Mouse (Mus musculus) MEL (cell line): Measurements from ENCODE around the gene Alppl2. TPM values are rescaled to one million over a fixed set of nuclear protein-coding genes. Genes with fewer than 3 reads are reported as not detected.

ENCODE experiments used
- DNase-seq: peaks from one replicate; pipeline ENCODE4 v3.0.0; 2011; ENCODE audit warnings: low read depth, low spot score
- H3K27ac ChIP-seq: 2 replicates; pipeline ENCODE4 v1.5.1; 2012; ENCODE audit warnings: low read depth, mild to moderate bottlenecking, control low read depth, low read length, moderate library complexity; ENCODE audit not compliant: control insufficient read depth
- H3K27me3 ChIP-seq, 2 experiments: fragments of 150-350 bp in 1 of 2; sonication (generic) in 1 of 2; 2 replicates each; pipeline ENCODE4 v1.6.1; 2012; ENCODE audit warnings: low read length in 2 of 2, mild to moderate bottlenecking in 2 of 2, improper control_type of control experiment in 1 of 2, moderate library complexity in 1 of 2; ENCODE audit not compliant: insufficient read depth in 2 of 2, control insufficient read depth in 1 of 2
- H3K36me3 ChIP-seq, 2 experiments: 2 replicates each; pipeline ENCODE4 v1.6.1; 2012 to 2014; ENCODE audit warnings: low read length in 2 of 2, improper control_type of control experiment in 1 of 2, inconsistent platforms in 1 of 2, mild to moderate bottlenecking in 1 of 2; ENCODE audit not compliant: insufficient read depth in 2 of 2, control insufficient read depth in 1 of 2
- H3K4me1 ChIP-seq, 2 experiments: fragments of 150-350 bp in 1 of 2; sonication (generic) in 1 of 2; 2 replicates each; pipeline ENCODE4 v1.6.1; 2012; ENCODE audit warnings: low read length in 2 of 2, improper control_type of control experiment in 1 of 2, mild to moderate bottlenecking in 1 of 2; ENCODE audit not compliant: insufficient read depth in 2 of 2, control insufficient read depth in 1 of 2
- H3K4me3 ChIP-seq, 2 experiments: fragments of 150-350 bp in 1 of 2; sonication (generic) in 1 of 2; 2 replicates each; pipeline ENCODE4 v1.5.1; 2012; ENCODE audit warnings: low read depth in 2 of 2, low read length in 2 of 2, mild to moderate bottlenecking in 2 of 2, moderate library complexity in 2 of 2, control low read depth in 1 of 2, improper control_type of control experiment in 1 of 2; ENCODE audit not compliant: control insufficient read depth in 1 of 2, insufficient read depth in 1 of 2
- H3K79me2 ChIP-seq: 2 replicates; pipeline ENCODE4 v1.6.1; 2012; ENCODE audit warnings: mild to moderate bottlenecking, low read length, moderate library complexity; ENCODE audit not compliant: control insufficient read depth, poor library complexity, insufficient read depth
- H3K9ac ChIP-seq: 2 replicates; pipeline ENCODE4 v1.6.1; 2012; ENCODE audit warnings: low read depth, mild to moderate bottlenecking, control low read depth, low read length, moderate library complexity; ENCODE audit not compliant: control insufficient read depth, poor library complexity, severe bottlenecking
- H3K9me3 ChIP-seq: fragments of 150-350 bp; sonication (generic); replicated peaks from 2 replicates; pipeline ENCODE4 v1.6.1; 2012; ENCODE audit warnings: mild to moderate bottlenecking, low read length, improper control_type of control experiment, moderate library complexity; ENCODE audit not compliant: insufficient read depth
- CTCF ChIP-seq, 3 experiments: IDR thresholded peaks in 2 of 3; conservative IDR thresholded peaks in 1 of 3; 2 replicates each; pipeline ENCODE4 v1.5.1; 2011 to 2012; ENCODE audit warnings: low read length in 3 of 3, low read depth in 2 of 3, mild to moderate bottlenecking in 2 of 3, improper control_type of control experiment in 1 of 3, inconsistent platforms in 1 of 3, mixed read lengths in 1 of 3, moderate library complexity in 1 of 3; ENCODE audit not compliant: control insufficient read depth in 1 of 3, insufficient read depth in 1 of 3, poor library complexity in 1 of 3, severe bottlenecking in 1 of 3
- ELF1 ChIP-seq: IDR thresholded peaks from 2 replicates; pipeline ENCODE4 v1.6.1; 2014; ENCODE audit warnings: low read depth, mild to moderate bottlenecking, inconsistent platforms, low read length, improper control_type of control experiment, moderate library complexity
- EP300 ChIP-seq, 2 experiments: IDR thresholded peaks; 2 replicates each; pipeline ENCODE4 v1.6.1; 2011; ENCODE audit warnings: improper control_type of control experiment in 2 of 2, low read length in 2 of 2, low read depth in 1 of 2, mild to moderate bottlenecking in 1 of 2
- ETS1 ChIP-seq: IDR thresholded peaks from 2 replicates; pipeline ENCODE4 v1.6.1; 2012; ENCODE audit warnings: low read depth, mild to moderate bottlenecking, inconsistent platforms, low read length, improper control_type of control experiment, moderate library complexity
- GABPA ChIP-seq: IDR thresholded peaks from 2 replicates; pipeline ENCODE4 v1.6.1; 2012; ENCODE audit warnings: low read depth, mild to moderate bottlenecking, inconsistent platforms, low read length, improper control_type of control experiment, moderate library complexity
- GATA1 ChIP-seq: IDR thresholded peaks from 2 replicates; pipeline ENCODE4 v1.6.1; 2011; ENCODE audit warnings: low read depth, low read length, improper control_type of control experiment
- HCFC1 ChIP-seq: IDR thresholded peaks from 2 replicates; pipeline ENCODE4 v1.6.1; 2012; ENCODE audit warnings: low read depth, mild to moderate bottlenecking, inconsistent platforms, low read length, improper control_type of control experiment, moderate library complexity
- JUND ChIP-seq: IDR thresholded peaks from 2 replicates; pipeline ENCODE4 v1.6.1; 2011; ENCODE audit warnings: low read depth, mild to moderate bottlenecking, improper control_type of control experiment, low read length
- KAT2A ChIP-seq: conservative IDR thresholded peaks from 2 replicates; pipeline ENCODE4 v1.6.1; 2012; ENCODE audit warnings: low read depth, low read length, improper control_type of control experiment, inconsistent platforms
- MAFK ChIP-seq: IDR thresholded peaks from 2 replicates; pipeline ENCODE4 v1.6.1; 2011; ENCODE audit warnings: low read depth, mild to moderate bottlenecking, low read length, improper control_type of control experiment, borderline replicate concordance
- MAX ChIP-seq: IDR thresholded peaks from 2 replicates; pipeline ENCODE4 v1.6.1; 2011; ENCODE audit warnings: low read length, improper control_type of control experiment
- MAZ ChIP-seq: IDR thresholded peaks from 2 replicates; pipeline ENCODE4 v1.6.1; 2012; ENCODE audit warnings: low read depth, mild to moderate bottlenecking, inconsistent platforms, low read length, improper control_type of control experiment
- MEF2A ChIP-seq: IDR thresholded peaks from 2 replicates; pipeline ENCODE4 v1.6.1; 2014; ENCODE audit warnings: low read depth, mild to moderate bottlenecking, inconsistent platforms, low read length, improper control_type of control experiment; ENCODE audit not compliant: poor library complexity, insufficient replicate concordance, severe bottlenecking; ENCODE audit errors: extremely low read depth
- MXI1 ChIP-seq: IDR thresholded peaks from 2 replicates; pipeline ENCODE4 v1.6.1; 2011; ENCODE audit warnings: mild to moderate bottlenecking, low read depth, low read length, improper control_type of control experiment
- MYB ChIP-seq: IDR thresholded peaks from 2 replicates; pipeline ENCODE4 v1.6.1; 2011; ENCODE audit warnings: mild to moderate bottlenecking, low read depth, low read length, improper control_type of control experiment
- NELFE ChIP-seq: IDR thresholded peaks from 2 replicates; pipeline ENCODE4 v1.6.1; 2011; ENCODE audit warnings: low read depth, low read length, improper control_type of control experiment
- POLR2A ChIP-seq, 2 experiments: IDR thresholded peaks; 2 replicates each; pipeline ENCODE4 v1.6.1; 2011 to 2012; ENCODE audit warnings: low read length in 2 of 2, mild to moderate bottlenecking in 2 of 2, control low read depth in 1 of 2, improper control_type of control experiment in 1 of 2, low read depth in 1 of 2, moderate library complexity in 1 of 2; ENCODE audit not compliant: control insufficient read depth in 1 of 2, insufficient read depth in 1 of 2, poor library complexity in 1 of 2
- POLR2AphosphoS2 ChIP-seq: IDR thresholded peaks from 2 replicates; pipeline ENCODE4 v1.6.1; 2011; ENCODE audit warnings: low read length, improper control_type of control experiment
- RAD21 ChIP-seq: IDR thresholded peaks from 2 replicates; pipeline ENCODE4 v1.6.1; 2011; ENCODE audit warnings: mild to moderate bottlenecking, low read depth, low read length, improper control_type of control experiment
- RCOR1 ChIP-seq: IDR thresholded peaks from 2 replicates; pipeline ENCODE4 v1.6.1; 2012; ENCODE audit warnings: low read depth, mild to moderate bottlenecking, inconsistent platforms, low read length, improper control_type of control experiment
- SMC3 ChIP-seq: IDR thresholded peaks from 2 replicates; pipeline ENCODE4 v1.6.1; 2011; ENCODE audit warnings: low read depth, low read length, improper control_type of control experiment
- TAL1 ChIP-seq: IDR thresholded peaks from 2 replicates; pipeline ENCODE4 v1.6.1; 2012; ENCODE audit warnings: mild to moderate bottlenecking, inconsistent platforms, low read length, moderate library complexity, mixed read lengths
- TBP ChIP-seq: IDR thresholded peaks from 2 replicates; pipeline ENCODE4 v1.8.0; 2011; ENCODE audit warnings: low read depth, low read length, improper control_type of control experiment
- UBTF ChIP-seq: IDR thresholded peaks from 2 replicates; pipeline ENCODE4 v1.6.1; 2012; ENCODE audit warnings: low read depth, mild to moderate bottlenecking, inconsistent platforms, low read length, improper control_type of control experiment, moderate library complexity, borderline replicate concordance; ENCODE audit not compliant: insufficient read depth
- USF1 ChIP-seq: IDR thresholded peaks from 2 replicates; pipeline ENCODE4 v1.6.1; 2014; ENCODE audit warnings: low read depth, mild to moderate bottlenecking, inconsistent platforms, low read length, improper control_type of control experiment, moderate library complexity
- USF2 ChIP-seq, 2 experiments: IDR thresholded peaks; 2 replicates each; pipeline ENCODE4 v1.6.1; 2011 to 2012; ENCODE audit warnings: improper control_type of control experiment in 2 of 2, low read length in 2 of 2, borderline replicate concordance in 1 of 2, inconsistent platforms in 1 of 2, low read depth in 1 of 2, mild to moderate bottlenecking in 1 of 2; ENCODE audit not compliant: insufficient read depth in 1 of 2
- ZC3H11A ChIP-seq: IDR thresholded peaks from 2 replicates; pipeline ENCODE4 v1.6.1; 2012; ENCODE audit warnings: low read depth, mild to moderate bottlenecking, inconsistent platforms, low read length, improper control_type of control experiment
- ZKSCAN1 ChIP-seq: IDR thresholded peaks from 2 replicates; pipeline ENCODE4 v1.6.1; 2012; ENCODE audit warnings: low read depth, mild to moderate bottlenecking, inconsistent platforms, low read length, improper control_type of control experiment, moderate library complexity
- ZMIZ1 ChIP-seq: IDR thresholded peaks from 2 replicates; pipeline ENCODE4 v1.6.1; 2012; ENCODE audit warnings: low read depth, mild to moderate bottlenecking, inconsistent platforms, low read length, improper control_type of control experiment, moderate library complexity
- ZNF384 ChIP-seq: IDR thresholded peaks from 2 replicates; pipeline ENCODE4 v1.6.1; 2012; ENCODE audit warnings: low read depth, mild to moderate bottlenecking, inconsistent platforms, low read length, improper control_type of control experiment
- polyA plus RNA-seq, 2 experiments: library from polyadenylated mRNA; stranded (reverse) in 1 of 2; unstranded in 1 of 2; fragments of >175 nt in 1 of 2; fragments of >200 nt in 1 of 2; gene quantifications; 2 replicates each; pipeline versions ENCODE4 v1.2.1 to v1.2.4; 2012; ENCODE audit warnings: low replicate concordance in 2 of 2, low read depth in 1 of 2; ENCODE audit not compliant: insufficient read length in 2 of 2, insufficient read depth in 1 of 2, missing spikeins in 1 of 2
- total RNA-seq: library from RNA; depleted of rRNA; stranded (reverse); fragments of 300-350 nt; gene quantifications from 2 replicates; pipeline ENCODE4 v1.2.3, GENCODE M21; 2012

Alppl2 gene
- total and polyA plus RNA-seq, 3 experiments = not detected

DNA sequence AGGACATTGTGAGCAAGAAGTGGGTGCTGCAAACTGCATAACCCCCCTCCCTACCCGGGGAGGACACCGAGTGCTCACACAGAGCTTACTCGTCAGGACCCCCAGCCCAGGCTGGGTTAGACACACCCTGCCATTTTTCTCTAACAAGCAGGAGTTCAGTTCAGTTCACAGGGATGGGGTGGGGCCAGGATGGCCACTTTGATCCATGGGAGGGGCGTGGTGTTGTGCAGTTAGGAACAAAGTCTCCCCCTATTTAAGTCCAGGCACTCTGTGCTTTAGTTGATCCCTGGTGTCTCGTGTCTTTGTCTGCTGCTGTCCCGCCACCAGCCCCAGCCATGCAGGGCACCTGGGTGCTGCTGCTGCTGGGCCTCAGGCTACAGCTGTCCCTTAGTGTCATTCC is 34.9 kb upstream of the Alppl2 start, which contains the start of gene Akp3:
TSS of gene Akp3 (plus strand) at position 301 of the 400 bp plus-strand sequence.
- Histone ChIP-seq H3K27me3 (peaks cover 1 to 2% of the 10 kb centered on the region in 2 experiments; a peak in 1 of 4 replicates), H3K9me3 (no peaks in the 10 kb centered on the region), H3K9ac (no peak within 1 kb of the TSS), H3K27ac (no peak within 1 kb of the TSS), H3K4me1 (no peaks in the 10 kb centered on the region), H3K4me3 (no peak within 1 kb of the TSS), H3K36me3 (no peaks in the 10 kb centered on the region), H3K79me2 (no peaks in the 10 kb centered on the region)
- no peak for TF ChIP-seq ZKSCAN1
- no peak for TF ChIP-seq RAD21
- TF ChIP-seq USF1 = no peak
- no peak for TF ChIP-seq MXI1
- TF ChIP-seq TAL1 = no peak
- no peak for TF ChIP-seq SMC3
- no peak for TF ChIP-seq NELFE
- TF ChIP-seq ZMIZ1 = no peak
- TF ChIP-seq UBTF = no peak
- TF ChIP-seq KAT2A = no peak
- TF ChIP-seq ETS1 = no peak
- no peak for TF ChIP-seq RCOR1
- no peak for TF ChIP-seq JUND
- TF ChIP-seq POLR2A (IDR thresholded peaks at IDR 0.05; ENCODE audit: control insufficient read depth in 1 of 2, insufficient read depth in 1 of 2, low read depth in 1 of 2, low read length in 2 of 2, poor library complexity in 1 of 2) = no peak
- no peak for TF ChIP-seq USF2 (IDR thresholded peaks at IDR 0.05; ENCODE audit: borderline replicate concordance in 1 of 2, insufficient read depth in 1 of 2, low read depth in 1 of 2, low read length in 2 of 2)
- TF ChIP-seq POLR2AphosphoS2 = no peak
- no peak for TF ChIP-seq MYB
- no peak for TF ChIP-seq TBP
- no peak for TF ChIP-seq MAFK
- no peak for TF ChIP-seq MAX
- DNase-seq = no peak

DNA sequence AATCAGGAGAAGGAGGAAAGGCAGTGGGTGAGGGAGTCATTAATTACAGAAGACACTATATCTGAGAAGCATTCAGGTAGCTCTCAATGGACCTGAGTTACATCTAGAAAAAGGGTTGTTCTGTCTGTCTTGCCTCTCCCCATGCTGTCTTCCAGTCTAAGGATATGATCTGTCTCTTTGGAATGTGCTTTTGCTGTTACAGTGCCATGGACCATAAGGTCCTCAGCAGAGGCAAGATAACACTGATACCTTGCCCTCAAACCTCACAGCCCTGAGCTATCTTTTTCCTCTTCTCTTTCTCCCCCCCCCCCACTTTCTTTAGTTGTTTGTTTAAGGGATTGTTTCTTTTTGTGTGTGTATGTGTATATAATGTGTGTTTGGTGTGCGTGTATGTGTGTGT is 25.1 kb upstream of the Alppl2 start:
- no peak for DNase-seq
- no peaks in the 10 kb centered on the region for H3K4me1 ChIP-seq
- peaks cover 0 to 2% of the 10 kb centered on the region in 2 experiments; a peak in 2 of 4 replicates for H3K36me3 ChIP-seq
- no peak overlapping the region for H3K4me3 ChIP-seq
- peaks cover 0 to 5% of the 10 kb centered on the region in 2 experiments; a peak in 3 of 4 replicates for H3K27me3 ChIP-seq
- no peaks in the 10 kb centered on the region for H3K9me3 ChIP-seq
- H3K27ac ChIP-seq = no peak overlapping the region
- no peak overlapping the region for H3K9ac ChIP-seq
- TF ChIP-seq CTCF (IDR thresholded peaks at IDR 0.05 in 2 of 3, conservative IDR thresholded peaks at IDR 0.05 in 1 of 3; ENCODE audit: control insufficient read depth in 1 of 3, insufficient read depth in 1 of 3, low read depth in 2 of 3, low read length in 3 of 3, poor library complexity in 1 of 3, severe bottlenecking in 1 of 3) (no peak), MXI1 (no peak), RAD21 (no peak), TAL1 (no peak), NELFE (no peak), MAZ (no peak), KAT2A (no peak), EP300 (IDR thresholded peaks at IDR 0.05; ENCODE audit: low read depth in 1 of 2, low read length in 2 of 2) (no peak), GABPA (no peak), MEF2A (no peak), ZNF384 (no peak), GATA1 (no peak), ELF1 (no peak), ETS1 (no peak), ZKSCAN1 (no peak), HCFC1 (no peak), ZC3H11A (no peak)
- TF ChIP-seq, all 39 proteins: peak for 0
- no peaks in the 10 kb centered on the region for H3K79me2 ChIP-seq
